Mouse (Mus musculus): Measurements from ENCODE around the gene Nlrp3. TPM values are rescaled to one million over a fixed set of nuclear protein-coding genes. Genes with fewer than 3 reads are reported as not detected.
A peak's percentile ranks its signal among the peaks of the same experiment; 100 is the strongest.

Nlrp3 gene
- polyA plus RNA-seq, 1 experiment, result 2.2 TPM

GRCm38 (mm10) chr11:59513556-59513955 is 27.8 kb upstream of the Nlrp3 start:
- DNase-seq, result no peak

GRCm38 (mm10) chr11:59514381-59514780 is 27.0 kb upstream of the Nlrp3 start:
- Histone ChIP-seq H3K4me3 (replicated peaks; ENCODE audit: extremely low read depth, low read depth, low read length) (no peak overlapping the region), H3K4me1 (ENCODE audit: control insufficient read depth, insufficient read depth, low read length) (no peaks in the 10 kb centered on the region)
- no peak for DNase-seq
- TF ChIP-seq CTCF (IDR thresholded peaks at IDR 0.05; ENCODE audit: insufficient read depth, low read length) (no peak), POLR2A (IDR thresholded peaks at IDR 0.05; ENCODE audit: borderline replicate concordance, extremely low read depth, low read depth, low read length) (no peak)
- WGBS, result 54% methylated on average over 6 of the region's 6 CpGs

More at GRCm38 (mm10) chr11:59513556-59513955, 27.8 kb upstream of the Nlrp3 start:
- Histone ChIP-seq H3K4me3 (replicated peaks; ENCODE audit: extremely low read depth, low read depth, low read length) (no peak overlapping the region), H3K4me1 (ENCODE audit: control insufficient read depth, insufficient read depth, low read length) (no peaks in the 10 kb centered on the region)
- TF ChIP-seq POLR2A (IDR thresholded peaks at IDR 0.05; ENCODE audit: borderline replicate concordance, extremely low read depth, low read depth, low read length), result no peak
- no peak for TF ChIP-seq CTCF (IDR thresholded peaks at IDR 0.05; ENCODE audit: insufficient read depth, low read length)
- 84% methylated on average over 3 of the region's 3 CpGs for WGBS

- Histone ChIP-seq H3K4me3 (replicated peaks; ENCODE audit: extremely low read depth, low read depth, low read length) (no peak overlapping the region), H3K4me1 (ENCODE audit: control insufficient read depth, insufficient read depth, low read length) (no peaks in the 10 kb centered on the region)
- DNase-seq, result no peak
- 45% methylated on average over 3 of the region's 3 CpGs for WGBS
- TF ChIP-seq CTCF (IDR thresholded peaks at IDR 0.05; ENCODE audit: insufficient read depth, low read length), result no peak
- TF ChIP-seq POLR2A (IDR thresholded peaks at IDR 0.05; ENCODE audit: borderline replicate concordance, extremely low read depth, low read depth, low read length), result no peak
Measured at GRCm38 (mm10) chr11:59514789-59515188, 26.6 kb upstream of the Nlrp3 start.

GRCm38 (mm10) chr11:59517441-59517840 is 23.9 kb upstream of the Nlrp3 start:
- Histone ChIP-seq H3K4me3 (replicated peaks; ENCODE audit: extremely low read depth, low read depth, low read length) (no peak overlapping the region), H3K4me1 (ENCODE audit: control insufficient read depth, insufficient read depth, low read length) (no peaks in the 10 kb centered on the region)
- no peak for TF ChIP-seq CTCF (IDR thresholded peaks at IDR 0.05; ENCODE audit: insufficient read depth, low read length)
- TF ChIP-seq POLR2A (IDR thresholded peaks at IDR 0.05; ENCODE audit: borderline replicate concordance, extremely low read depth, low read depth, low read length), result no peak
- 100% methylated on average over 1 of the region's 1 CpGs for WGBS
- DNase-seq, result no peak

GRCm38 (mm10) chr11:59518226-59518625 is 23.1 kb upstream of the Nlrp3 start:
- Histone ChIP-seq H3K4me3 (replicated peaks; ENCODE audit: extremely low read depth, low read depth, low read length) (no peak overlapping the region), H3K4me1 (ENCODE audit: control insufficient read depth, insufficient read depth, low read length) (no peaks in the 10 kb centered on the region)
- 28% methylated on average over 10 of the region's 10 CpGs for WGBS
- no peak for DNase-seq
- TF ChIP-seq POLR2A (IDR thresholded peaks at IDR 0.05; ENCODE audit: borderline replicate concordance, extremely low read depth, low read depth, low read length) (no peak), CTCF (IDR thresholded peaks at IDR 0.05; ENCODE audit: insufficient read depth, low read length) (no peak)

- WGBS, result 71% methylated on average over 6 of the region's 6 CpGs
- Histone ChIP-seq H3K4me3 (replicated peaks; ENCODE audit: extremely low read depth, low read depth, low read length) (no peak overlapping the region), H3K4me1 (ENCODE audit: control insufficient read depth, insufficient read depth, low read length) (no peaks in the 10 kb centered on the region)
- TF ChIP-seq POLR2A (IDR thresholded peaks at IDR 0.05; ENCODE audit: borderline replicate concordance, extremely low read depth, low read depth, low read length) (no peak), CTCF (IDR thresholded peaks at IDR 0.05; ENCODE audit: insufficient read depth, low read length) (no peak)
- DNase-seq, result no peak
Measured at GRCm38 (mm10) chr11:59519741-59520495, 21.4 kb upstream of the Nlrp3 start.

- TF ChIP-seq POLR2A (IDR thresholded peaks at IDR 0.05; ENCODE audit: borderline replicate concordance, extremely low read depth, low read depth, low read length) (no peak), CTCF (IDR thresholded peaks at IDR 0.05; ENCODE audit: insufficient read depth, low read length) (no peak)
- 97% methylated on average over 2 of the region's 2 CpGs for WGBS
- no peak for DNase-seq
- no peak overlapping the region for H3K4me3 ChIP-seq (replicated peaks; ENCODE audit: extremely low read depth, low read depth, low read length)
- no peaks in the 10 kb centered on the region for H3K4me1 ChIP-seq (ENCODE audit: control insufficient read depth, insufficient read depth, low read length)
Measured at GRCm38 (mm10) chr11:59524150-59524549, 17.2 kb upstream of the Nlrp3 start.

- H3K4me1 ChIP-seq (ENCODE audit: control insufficient read depth, insufficient read depth, low read length), result no peaks in the 10 kb centered on the region
- 2% methylated on average over 10 of the region's 10 CpGs for WGBS
- peak; percentile 55 for DNase-seq
- H3K4me3 ChIP-seq (replicated peaks; ENCODE audit: extremely low read depth, low read depth, low read length), result no peak overlapping the region
- TF ChIP-seq POLR2A (IDR thresholded peaks at IDR 0.05; ENCODE audit: borderline replicate concordance, extremely low read depth, low read depth, low read length) (no peak), CTCF (IDR thresholded peaks at IDR 0.05; ENCODE audit: insufficient read depth, low read length) (peak; percentile 66)
Measured at GRCm38 (mm10) chr11:59525237-59525636, 16.1 kb upstream of the Nlrp3 start.

GRCm38 (mm10) chr11:59526472-59527080 is 14.8 kb upstream of the Nlrp3 start, which contains the start of gene Zkscan17:
Gene Zkscan17 (minus strand): TSS chr11:59526751.
- TF ChIP-seq CTCF (IDR thresholded peaks at IDR 0.05; ENCODE audit: insufficient read depth, low read length), result peak; percentile 34; the same call in 1 of the 2 replicates
- no peak for TF ChIP-seq POLR2A (IDR thresholded peaks at IDR 0.05; ENCODE audit: borderline replicate concordance, extremely low read depth, low read depth, low read length)
- H3K4me3 ChIP-seq (replicated peaks; ENCODE audit: extremely low read depth, low read depth, low read length), result no peak within 1 kb of the TSS
- H3K4me1 ChIP-seq (ENCODE audit: control insufficient read depth, insufficient read depth, low read length), result no peaks in the 10 kb centered on the region
- DNase-seq, result no peak
- WGBS, result 45% methylated on average over 8 of the region's 8 CpGs

GRCm38 (mm10) chr11:59530221-59530620 is 11.1 kb upstream of the Nlrp3 start:
- no peak for DNase-seq
- no peak for TF ChIP-seq POLR2A (IDR thresholded peaks at IDR 0.05; ENCODE audit: borderline replicate concordance, extremely low read depth, low read depth, low read length)
- TF ChIP-seq CTCF (IDR thresholded peaks at IDR 0.05; ENCODE audit: insufficient read depth, low read length), result no peak
- 64% methylated on average over 5 of the region's 5 CpGs for WGBS
- Histone ChIP-seq H3K4me3 (replicated peaks; ENCODE audit: extremely low read depth, low read depth, low read length) (no peak overlapping the region), H3K4me1 (ENCODE audit: control insufficient read depth, insufficient read depth, low read length) (no peaks in the 10 kb centered on the region)

All from lung, adult 2 months (tissue).